Mouse (Mus musculus) E14TG2a.4 (cell line): ENCODE data around the gene Casq2.

Experiments used
- CTCF ChIP-seq: conservative IDR thresholded peaks from 2 replicates; pipeline ENCODE4 v1.5.1; 2014; ENCODE audit warnings: low read length
- NANOG ChIP-seq: IDR thresholded peaks from 2 replicates; pipeline ENCODE4 v1.6.1; 2014; ENCODE audit warnings: borderline replicate concordance, low read length, mixed read lengths
- POU5F1 ChIP-seq: IDR thresholded peaks from 2 replicates; pipeline ENCODE4 v1.6.1; 2014; ENCODE audit warnings: low read length, borderline replicate concordance

DNA sequence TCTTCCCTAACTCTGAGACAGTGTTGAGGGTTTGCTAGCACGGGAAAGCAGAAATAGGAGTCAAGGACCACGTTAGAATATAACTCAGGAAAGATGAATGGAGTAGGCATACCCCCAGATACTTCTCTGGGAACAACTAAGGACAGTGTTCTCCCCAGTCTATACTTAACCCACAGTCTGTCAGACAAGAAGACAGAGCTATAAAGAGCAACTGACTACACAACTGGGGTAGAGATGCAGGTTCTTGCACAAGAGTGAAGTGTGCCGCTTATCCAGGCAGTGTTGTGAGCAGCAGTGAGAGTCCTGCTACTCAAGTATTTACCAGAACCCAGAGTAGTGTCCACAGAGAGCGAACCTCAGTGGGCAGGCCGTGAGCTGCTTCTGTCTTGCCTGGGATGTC lies 16.5 kb upstream of the Casq2 start:
- TF ChIP-seq CTCF = no peak
- no peak for TF ChIP-seq NANOG
- TF ChIP-seq POU5F1 = no peak
